Mouse (Mus musculus) embryonic facial prominence, embryonic 11.5 days (tissue): ENCODE measurements around the gene Itgb1bp2. TPM values are rescaled to one million over a fixed set of nuclear protein-coding genes. Genes with fewer than 3 reads are reported as not detected.
"Not testable (repeated sequence)": the region's sequence is repeated elsewhere in the genome, so short reads cannot be mapped to it uniquely, and the experiment has no call there.

Source experiments
- ATAC-seq: fragments of 200-750 bp; cut with Nextera tagmentation; replicated peaks from 2 replicates; pipeline ENCODE4 v1.8.0; 2017; ENCODE audit warnings: low read depth; ENCODE audit not compliant: insufficient number of reproducible peaks, low FRiP score, low TSS enrichment
- DNase-seq: peaks from one replicate; pipeline ENCODE4 v3.0.0-alpha.2; 2015; ENCODE audit warnings: low spot score
- H3K27ac ChIP-seq: fragments of 300-500 bp; sonication (generic); replicated peaks from 2 replicates; pipeline ENCODE4 v1.5.1; 2014; ENCODE audit warnings: mild to moderate bottlenecking, low read depth, low read length, control low read depth
- H3K27me3 ChIP-seq: fragments of 300-500 bp; sonication (generic); 2 replicates; pipeline ENCODE4 v1.6.1; 2014; ENCODE audit warnings: mild to moderate bottlenecking, low read length, moderate library complexity, mixed read lengths; ENCODE audit not compliant: control insufficient read depth, insufficient read depth
- H3K36me3 ChIP-seq: fragments of 300-500 bp; sonication (generic); replicated peaks from 2 replicates; pipeline ENCODE4 v1.6.1; 2014; ENCODE audit warnings: low read depth, mild to moderate bottlenecking, low read length, moderate library complexity, mixed read lengths; ENCODE audit not compliant: control insufficient read depth, insufficient read depth
- H3K4me1 ChIP-seq: fragments of 300-500 bp; sonication (generic); 2 replicates; pipeline ENCODE4 v1.6.1; 2014; ENCODE audit warnings: low read length, mixed read lengths; ENCODE audit not compliant: control insufficient read depth, insufficient read depth
- H3K4me2 ChIP-seq: fragments of 300-500 bp; sonication (generic); 2 replicates; pipeline ENCODE4 v1.6.1; 2014; ENCODE audit warnings: low read depth, mild to moderate bottlenecking, control low read depth, low read length, moderate library complexity
- H3K4me3 ChIP-seq: fragments of 300-500 bp; sonication (generic); 2 replicates; pipeline ENCODE4 v1.5.1; 2014; ENCODE audit warnings: low read depth, low read length, control low read depth
- H3K9ac ChIP-seq: fragments of 300-500 bp; sonication (generic); replicated peaks from 2 replicates; pipeline ENCODE4 v1.6.1; 2014; ENCODE audit warnings: mild to moderate bottlenecking, control low read depth, low read length
- H3K9me3 ChIP-seq: fragments of 300-500 bp; sonication (generic); replicated peaks from 2 replicates; pipeline ENCODE4 v1.6.1; 2016; ENCODE audit warnings: mild to moderate bottlenecking, low read length, inconsistent platforms, mixed read lengths; ENCODE audit not compliant: control insufficient read depth
- WGBS: fragments of 180-500 bp; shearing (Covaris S2); extraction: QIAGEN DNeasy Blood & Tissue Kit; methylation state at CpG from one replicate; pipeline ENCODE4 v1.1.7; 2014; 5-methylcytosine and 5-hydroxymethylcytosine counted together
- polyA plus RNA-seq: library from polyadenylated mRNA; unstranded; fragments of >200 nt; fragmentation: Nextera tagmentation; extraction: Ambion mirVana; gene quantifications from 2 replicates; pipeline ENCODE4 v1.2.1, GENCODE M21; 2014

Gene Itgb1bp2
- polyA plus RNA-seq, 1 experiment from 2014 or later, result 2.5 TPM

DNA sequence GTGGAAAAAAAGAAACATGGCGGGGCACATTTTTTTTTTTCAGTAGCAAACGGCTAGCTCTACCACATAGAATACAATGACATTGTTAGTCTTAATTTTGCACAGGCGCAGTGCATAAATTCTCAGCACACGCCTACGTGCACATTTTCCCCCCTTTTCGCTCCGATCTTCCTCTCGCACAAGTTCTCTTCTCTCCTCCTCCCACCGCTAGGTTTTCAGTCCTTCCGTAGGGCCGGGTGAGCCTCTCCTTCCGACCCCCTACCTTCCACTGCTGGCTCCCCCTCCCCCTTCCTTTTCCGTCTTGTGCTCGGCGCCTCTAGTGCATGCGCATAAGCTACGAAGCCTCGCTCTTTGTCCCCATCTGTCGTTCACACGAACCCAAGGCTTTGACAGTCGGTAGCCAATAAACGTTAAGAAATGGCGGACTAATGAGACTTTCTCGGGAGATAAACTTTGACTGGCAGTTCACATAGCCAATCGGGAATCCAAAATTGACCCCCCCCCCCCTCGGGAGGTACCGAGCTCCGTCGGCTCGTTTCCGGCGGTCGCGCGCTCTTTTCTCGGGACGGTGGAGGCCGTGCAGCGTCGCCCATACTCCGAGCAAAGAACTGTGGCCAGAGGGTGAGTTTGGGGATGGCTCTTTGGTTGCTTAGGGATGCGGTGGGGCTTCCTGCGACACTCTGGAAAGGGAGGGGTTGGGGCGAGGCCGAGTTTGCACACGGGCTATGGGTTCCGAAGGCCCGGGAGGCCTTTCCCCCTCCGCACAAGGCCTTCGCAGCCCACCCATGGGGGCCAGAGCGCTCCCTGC, 19.5 kb upstream of the Itgb1bp2 start, which contains the start of gene Nono:
Nono (plus strand) TSS at position 177 of the 808 bp plus-strand sequence.
- peak; percentile 95 for ATAC-seq
- peak within 1 kb of the TSS; percentile 24 for H3K4me2 ChIP-seq
- DNase-seq, result peak; percentile 95
- 23% methylated on average over 48 of the region's 51 CpGs for WGBS
- peak within 1 kb of the TSS; percentile 93 for H3K27ac ChIP-seq
- H3K36me3 ChIP-seq, result no peaks in the 10 kb centered on the region
- H3K27me3 ChIP-seq, result no peaks in the 10 kb centered on the region
- H3K9ac ChIP-seq, result peak within 1 kb of the TSS; percentile 91
- no peaks in the 10 kb centered on the region for H3K9me3 ChIP-seq
- no peaks in the 10 kb centered on the region for H3K4me1 ChIP-seq
- peak within 1 kb of the TSS; percentile 54 for H3K4me3 ChIP-seq

DNA sequence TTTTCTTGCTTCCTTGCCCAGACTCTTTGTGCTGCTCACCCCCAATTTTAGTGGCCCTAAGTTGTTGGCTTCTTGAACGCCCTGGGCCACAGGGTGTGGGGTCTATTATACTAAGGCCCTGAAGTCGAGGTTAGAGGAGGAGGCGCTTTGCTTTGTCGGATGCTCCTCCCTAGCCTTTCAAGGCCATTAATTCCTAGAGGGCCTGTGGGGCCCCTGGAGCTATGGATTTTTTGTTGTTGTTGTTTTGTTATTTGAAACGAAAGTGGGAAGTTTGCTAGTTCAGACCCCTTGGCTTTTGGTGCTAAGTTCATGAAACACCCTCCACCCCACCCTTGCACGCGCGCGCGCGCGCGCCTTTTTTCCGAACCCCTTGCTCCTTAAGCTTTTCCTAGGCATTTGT, 18.9 kb upstream of the Itgb1bp2 start:
- DNase-seq (peak; percentile 35), ATAC-seq (peak; percentile 70)
- no peaks in the 10 kb centered on the region for H3K36me3 ChIP-seq

DNA sequence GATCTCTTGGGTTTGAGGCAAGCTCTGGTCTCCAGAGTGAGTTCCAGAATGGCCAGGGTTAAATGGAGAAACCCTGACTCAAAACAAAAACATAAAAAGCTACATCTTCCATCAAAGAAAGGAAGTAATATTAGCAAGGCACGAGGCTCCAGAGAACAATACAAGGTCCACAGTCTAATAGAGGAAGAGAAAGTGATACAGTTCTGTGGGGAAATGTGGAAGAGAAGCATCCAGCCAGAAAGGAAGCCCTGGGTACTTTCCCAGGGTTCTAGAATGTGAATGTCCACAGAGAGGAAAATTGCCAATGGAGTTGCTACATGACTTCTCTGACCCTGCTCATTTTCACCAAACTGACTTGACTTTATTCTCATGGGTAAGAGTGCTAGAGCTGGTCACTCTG, 2.3 kb downstream of the Itgb1bp2 start:
- Histone ChIP-seq H3K4me2 (no peak overlapping the region), H3K9ac (no peak overlapping the region), H3K36me3 (peaks cover 5% of the 10 kb centered on the region; the same call in 1 of the 2 replicates), H3K27ac (no peak overlapping the region), H3K4me3 (no peak overlapping the region), H3K9me3 (no peaks in the 10 kb centered on the region), H3K27me3 (no peaks in the 10 kb centered on the region), H3K4me1 (no peaks in the 10 kb centered on the region)
- no peak for ATAC-seq
- 73% methylated on average over 1 of the region's 1 CpGs for WGBS
- DNase-seq, result no peak

More for the DNA sequence above, 18.9 kb upstream of the Itgb1bp2 start:
- Histone ChIP-seq H3K4me2 (peak overlapping the region; percentile 14; the same call in 1 of the 2 replicates), H3K4me1 (no peaks in the 10 kb centered on the region), H3K4me3 (peak overlapping the region; percentile 54), H3K9ac (peak overlapping the region; percentile 91), H3K27ac (peak overlapping the region; percentile 93), H3K9me3 (no peaks in the 10 kb centered on the region), H3K27me3 (no peaks in the 10 kb centered on the region)
- WGBS, result 28% methylated on average over 14 of the region's 14 CpGs

- H3K36me3 ChIP-seq, result peaks cover 5% of the 10 kb centered on the region; the same call in 1 of the 2 replicates
- H3K9ac ChIP-seq, result no peak overlapping the region
- DNase-seq (no peak), ATAC-seq (no peak)
- no peak overlapping the region for H3K4me3 ChIP-seq
- H3K9me3 ChIP-seq, result no peaks in the 10 kb centered on the region
- 92% methylated on average over 3 of the region's 3 CpGs for WGBS
- H3K27ac ChIP-seq, result no peak overlapping the region
- H3K27me3 ChIP-seq, result no peaks in the 10 kb centered on the region
- no peak overlapping the region for H3K4me2 ChIP-seq
- H3K4me1 ChIP-seq, result no peaks in the 10 kb centered on the region
Measured at GRCm38 (mm10) chrX:101451591-101451990, 2.7 kb downstream of the Itgb1bp2 start.

DNA sequence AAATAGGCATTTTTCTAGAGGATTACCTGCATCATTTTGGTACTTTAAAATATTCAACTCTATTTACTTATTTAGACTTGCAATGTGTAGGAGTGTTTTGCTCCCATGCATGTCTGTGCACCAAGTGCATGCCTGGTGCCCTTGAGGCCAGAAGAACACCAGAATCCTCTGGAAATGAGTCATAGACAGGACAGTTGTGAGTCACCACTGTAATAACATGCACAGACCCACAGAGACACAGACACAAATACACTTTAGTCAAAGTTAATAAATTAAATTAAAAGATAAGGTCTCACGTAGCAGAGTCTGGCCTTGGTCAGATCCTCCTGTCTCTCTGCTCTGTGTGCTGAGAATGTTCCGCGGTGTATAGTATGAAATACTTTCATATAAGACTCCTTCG, 23.3 kb downstream of the Itgb1bp2 start:
- DNase-seq, result no peak
- Histone ChIP-seq H3K9me3 (no peaks in the 10 kb centered on the region), H3K27ac (no peak overlapping the region), H3K4me3 (no peak overlapping the region), H3K4me2 (no peak overlapping the region), H3K9ac (no peak overlapping the region), H3K36me3 (no peaks in the 10 kb centered on the region), H3K4me1 (no peaks in the 10 kb centered on the region), H3K27me3 (no peaks in the 10 kb centered on the region)
- 88% methylated on average over 4 of the region's 4 CpGs for WGBS
- no peak for ATAC-seq

GRCm38 (mm10) chrX:101481604-101482350, 32.9 kb downstream of the Itgb1bp2 start:
- Histone ChIP-seq H3K4me1 (no peaks in the 10 kb centered on the region), H3K4me2 (no peak overlapping the region), H3K27me3 (no peaks in the 10 kb centered on the region), H3K4me3 (no peak overlapping the region), H3K9ac (no peak overlapping the region), H3K27ac (no peak overlapping the region), H3K9me3 (no peaks in the 10 kb centered on the region), H3K36me3 (no peaks in the 10 kb centered on the region)
- 76% methylated on average over 6 of the region's 6 CpGs for WGBS
- ATAC-seq, result no peak
- no peak for DNase-seq

GRCm38 (mm10) chrX:101486487-101487152, 37.7 kb downstream of the Itgb1bp2 start:
- ATAC-seq, H3K4me1 ChIP-seq, H3K27me3 ChIP-seq, H3K9ac ChIP-seq, H3K36me3 ChIP-seq, H3K4me2 ChIP-seq, H3K27ac ChIP-seq, H3K4me3 ChIP-seq, H3K9me3 ChIP-seq: not testable (repeated sequence)
- 23% methylated on average over 10 of the region's 12 CpGs for WGBS
- peak; percentile 56 for DNase-seq
